Mouse (Mus musculus) mature B cell (primary cell): ENCODE data around the gene Ncoa6.
"Not testable (repeated sequence)": the region's sequence is repeated elsewhere in the genome, so short reads cannot be mapped to it uniquely, and the experiment has no call there.

ENCODE experiments used
- in situ Hi-C: fragments of 300-500 bp; cut with MboI; formaldehyde crosslinking; loops from 2 replicates; pipeline ENCODE4 v1.14.3; 2019

The Ncoa6 gene

DNA sequence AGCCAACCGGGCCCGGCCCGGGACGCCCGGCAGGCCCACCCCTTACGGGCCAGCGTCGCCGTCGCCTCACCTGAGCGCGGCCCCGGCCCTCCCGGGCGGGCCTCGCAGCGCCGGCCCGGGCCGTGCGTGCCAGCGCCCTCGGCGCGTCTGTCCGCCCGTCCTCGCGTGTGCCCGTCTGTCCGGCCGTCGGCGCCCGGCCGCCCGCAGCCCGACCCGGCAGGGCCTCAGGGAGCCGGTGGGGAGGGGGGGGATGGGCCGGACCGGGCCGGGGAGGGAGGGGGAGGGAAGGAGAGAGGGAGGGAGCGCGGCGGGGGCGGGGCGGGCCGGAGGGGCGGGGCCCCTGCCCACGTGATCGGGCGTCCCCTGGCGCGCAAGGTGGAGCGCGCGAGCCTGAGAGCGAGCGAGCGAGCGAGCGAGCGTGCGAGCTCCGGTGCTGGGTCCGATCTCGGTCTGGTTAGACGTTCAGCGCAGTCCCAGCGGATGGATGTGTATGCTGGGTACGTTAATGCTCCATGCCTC is at the start of gene Ncoa6:
Ncoa6 (minus strand) TSS at position 325 of the 519 bp plus-strand sequence.
- in situ Hi-C loops, result no loop called here

DNA sequence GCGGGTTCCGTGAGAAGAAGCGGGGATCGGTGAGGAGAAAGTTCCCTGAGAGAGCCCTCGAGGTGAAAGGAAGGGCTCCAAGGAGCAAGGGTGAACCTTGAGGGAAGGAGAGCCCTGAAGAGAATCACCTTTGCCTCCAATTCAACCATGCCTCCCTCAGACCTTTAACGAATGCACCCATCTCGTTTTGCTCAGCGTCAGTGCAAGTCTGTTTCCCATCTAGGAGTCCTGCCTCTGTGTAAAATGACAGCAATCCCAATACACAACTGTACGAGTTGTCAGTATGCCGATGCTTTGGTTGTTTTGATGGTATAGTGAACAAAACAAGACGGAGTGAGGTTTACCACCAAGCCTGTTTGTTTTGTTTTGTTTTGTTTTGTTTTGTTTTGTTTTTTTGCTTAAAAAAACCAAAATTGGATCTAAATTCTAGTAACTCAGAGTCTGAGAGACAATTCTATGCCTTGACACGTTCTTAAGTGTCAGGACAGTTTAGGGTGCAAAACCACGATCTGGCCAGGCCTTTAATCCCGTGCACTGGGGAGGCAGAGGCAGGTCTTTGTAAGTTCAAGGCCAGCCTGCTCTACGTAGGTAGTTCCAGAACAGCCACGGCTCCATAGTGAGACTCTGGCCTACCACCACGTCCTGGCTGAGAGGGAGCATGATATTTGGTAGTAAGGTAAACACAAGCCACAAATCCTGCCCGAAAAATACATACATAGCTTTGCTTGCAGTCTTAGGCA is 45.0 kb upstream of the Ncoa6 start:
- in situ Hi-C loops, result loop anchor here (10.0 to 25.0 kb wide), 3 partner anchors 56 to 244 kb away; partner anchors contain the start of genes Myh7b and Procr

DNA sequence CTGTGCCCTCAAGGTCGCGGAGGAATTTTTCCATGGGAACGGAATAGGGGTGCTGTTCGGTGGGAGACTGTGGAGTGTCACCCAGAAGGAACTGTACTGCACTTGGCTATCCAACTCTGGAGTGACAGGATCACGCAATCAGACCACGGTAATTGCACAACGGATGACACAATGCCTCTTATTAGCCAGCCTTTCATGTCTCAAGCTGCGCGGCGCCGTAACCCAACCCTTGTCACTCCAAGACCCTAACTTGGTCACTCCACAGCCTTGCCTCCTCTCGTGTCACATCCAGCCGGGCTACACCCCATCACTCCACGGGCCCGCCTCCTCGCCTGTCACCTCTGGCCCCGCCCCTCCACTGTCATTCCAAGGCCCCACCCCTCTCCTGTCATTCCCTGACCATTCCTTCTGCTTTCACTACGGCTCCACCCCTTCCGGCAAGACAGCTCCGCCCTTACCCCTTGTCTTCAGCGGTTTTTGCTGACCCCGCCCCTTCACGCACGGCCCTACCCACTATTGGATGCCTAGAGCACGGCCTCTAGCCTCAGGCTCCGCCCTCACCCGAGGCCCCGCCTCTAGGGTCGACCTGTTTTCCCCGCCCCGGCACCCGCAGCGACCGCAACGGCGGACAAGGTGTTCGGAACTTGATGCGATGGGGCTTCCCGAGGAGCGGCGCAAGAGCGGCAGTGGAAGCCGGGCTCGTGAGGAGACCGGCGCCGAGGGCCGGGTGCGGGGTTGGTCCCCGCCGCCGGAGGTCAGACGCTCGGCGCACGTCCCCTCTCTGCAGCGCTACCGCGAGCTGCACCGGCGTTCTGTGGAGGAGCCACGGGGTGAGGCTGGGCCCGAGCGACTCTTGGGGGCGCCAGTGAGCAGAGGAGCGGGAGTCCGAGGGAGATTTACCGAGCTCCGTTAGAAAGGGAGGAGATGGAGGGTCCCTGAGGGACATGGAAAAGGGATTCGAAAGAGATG is 44.0 kb upstream of the Ncoa6 start, which contains the start of the genes Acss2 and Ggt7:
Acss2 (plus strand) TSS at position 494 of the 969 bp plus-strand sequence.
Ggt7 (minus strand) TSS at position 783 of the 969 bp plus-strand sequence.
- in situ Hi-C loops, result loop anchor here (10.0 to 25.0 kb wide), 3 partner anchors 57 to 245 kb away; partner anchors contain the start of genes Myh7b and Procr

DNA sequence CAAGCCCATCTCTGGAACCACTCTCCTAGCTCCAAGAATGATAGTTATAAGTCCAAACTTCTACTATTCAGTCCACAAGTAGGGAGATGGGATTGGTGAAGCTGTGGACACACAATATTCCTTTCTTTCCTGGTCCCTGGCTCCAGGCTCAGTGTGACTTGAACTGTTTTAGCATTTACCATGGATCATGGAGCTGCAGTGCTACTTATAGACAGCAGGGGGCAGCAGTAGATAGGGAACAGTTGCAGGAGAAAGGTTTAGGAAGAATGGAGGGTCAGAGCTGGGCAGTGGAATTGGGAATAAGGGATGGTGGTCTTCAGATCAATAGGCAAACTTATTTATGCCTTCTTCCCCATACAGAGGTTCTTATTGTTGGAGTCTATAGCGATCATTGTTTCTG is 42.2 kb upstream of the Ncoa6 start:
- in situ Hi-C loops, result loop anchor here (10.0 to 25.0 kb wide), 3 partner anchors 59 to 246 kb away; partner anchors contain the start of genes Myh7b and Procr

DNA sequence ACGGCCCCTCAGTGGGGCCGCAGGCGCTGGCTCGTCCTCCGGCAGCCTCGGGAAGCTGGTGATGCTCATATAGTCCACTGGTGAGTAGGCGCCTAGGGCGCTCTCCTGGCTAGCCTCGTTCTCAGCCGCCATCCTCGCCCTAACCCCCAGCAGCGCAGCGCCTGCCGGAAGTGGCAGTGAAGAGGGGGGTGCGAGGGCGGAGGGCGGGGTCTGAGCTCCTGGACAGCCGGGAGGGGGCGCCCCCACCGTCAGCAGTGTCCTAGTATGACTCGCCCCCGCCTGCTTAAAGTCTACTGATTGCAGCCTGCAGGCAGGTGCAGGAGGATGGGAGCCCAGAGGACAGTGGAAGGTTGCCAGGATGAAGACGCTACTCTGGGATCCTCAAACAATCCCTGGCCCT is 41.0 kb upstream of the Ncoa6 start:
- in situ Hi-C loops, result loop anchor here (10.0 to 25.0 kb wide), 3 partner anchors 60 to 248 kb away; partner anchors contain the start of genes Myh7b and Procr

DNA sequence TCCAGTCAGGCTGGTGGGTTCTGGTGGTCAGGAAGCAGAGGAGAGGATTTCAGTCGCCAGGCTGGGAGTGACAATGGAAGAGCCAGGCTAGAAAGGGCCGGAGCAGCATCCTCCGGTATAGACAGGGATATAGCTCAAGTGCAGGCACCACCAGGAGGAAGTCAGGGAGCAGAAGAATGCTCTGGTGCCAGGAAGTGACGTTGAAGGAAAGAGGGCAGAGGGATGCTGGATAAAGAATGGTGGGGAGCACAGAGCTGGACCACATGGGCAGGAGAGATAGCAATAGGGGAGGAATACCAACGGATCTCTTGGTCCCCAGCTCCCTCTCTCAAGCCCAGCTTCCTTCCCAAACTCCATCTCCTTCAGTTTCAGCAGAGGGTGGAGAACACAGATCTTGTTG is 39.8 kb upstream of the Ncoa6 start:
- in situ Hi-C loops, result loop anchor here (10.0 to 25.0 kb wide), 3 partner anchors 61 to 249 kb away; partner anchors contain the start of genes Myh7b and Procr

DNA sequence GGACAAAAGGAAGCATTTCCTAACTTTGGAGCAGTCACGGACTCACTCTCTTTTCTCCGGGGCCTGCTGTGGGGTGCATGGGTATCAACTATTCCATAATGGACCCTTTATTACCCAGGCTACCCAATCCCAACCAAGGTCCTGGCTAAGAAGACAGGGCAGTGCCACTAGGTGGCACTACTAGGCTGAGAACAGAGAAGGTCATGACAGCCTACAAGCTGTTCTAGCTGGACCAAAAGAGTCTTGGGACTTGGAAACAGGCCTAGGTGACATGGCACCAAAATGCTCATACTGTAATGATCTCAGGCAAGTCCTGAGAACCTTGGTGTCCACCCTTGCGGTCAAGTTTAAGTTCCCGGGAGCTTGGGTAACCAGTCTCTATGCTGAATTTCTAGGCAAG is 38.8 kb upstream of the Ncoa6 start:
- in situ Hi-C loops, result loop anchor here (10.0 to 25.0 kb wide), 3 partner anchors 62 to 250 kb away; partner anchors contain the start of genes Myh7b and Procr

DNA sequence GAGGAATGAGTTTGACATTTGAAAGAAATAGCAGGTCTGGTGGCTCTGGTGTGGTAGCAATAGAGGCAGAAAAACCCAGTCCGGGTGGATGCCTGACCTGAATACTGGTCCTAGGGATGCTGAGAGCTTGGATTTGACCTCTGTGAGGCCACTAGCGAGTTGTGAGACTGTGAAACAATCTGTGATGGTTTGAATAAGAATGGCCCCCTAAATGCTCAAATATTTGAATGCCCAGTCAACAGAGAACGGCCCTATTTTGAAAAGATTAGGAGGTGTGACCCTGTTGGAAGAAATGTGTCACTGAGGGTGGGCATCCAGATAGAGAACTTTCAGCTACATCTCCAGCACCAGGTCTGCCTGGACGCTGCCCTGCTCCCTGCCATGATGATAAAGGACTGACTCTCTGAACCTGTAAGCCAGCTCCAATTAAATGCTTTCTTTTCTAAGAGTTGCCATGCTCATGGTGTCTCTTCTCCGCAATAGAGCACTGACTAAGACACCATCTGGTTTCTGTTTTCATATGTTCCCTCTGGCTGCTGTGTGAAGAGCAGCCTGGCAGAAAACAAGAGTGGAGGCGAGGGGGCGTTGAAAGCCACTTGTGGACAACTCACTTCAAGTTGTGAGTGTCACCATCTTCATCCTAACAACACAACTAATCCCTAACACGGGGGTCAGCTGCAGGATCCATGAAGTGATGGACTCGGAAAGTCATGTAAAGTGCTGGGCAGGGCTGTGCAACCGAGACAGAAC is 34.2 kb upstream of the Ncoa6 start:
- in situ Hi-C loops, result loop anchor here (25.0 kb wide), 1 partner anchor 254 kb away; the partner anchor contains the start of gene Procr

DNA sequence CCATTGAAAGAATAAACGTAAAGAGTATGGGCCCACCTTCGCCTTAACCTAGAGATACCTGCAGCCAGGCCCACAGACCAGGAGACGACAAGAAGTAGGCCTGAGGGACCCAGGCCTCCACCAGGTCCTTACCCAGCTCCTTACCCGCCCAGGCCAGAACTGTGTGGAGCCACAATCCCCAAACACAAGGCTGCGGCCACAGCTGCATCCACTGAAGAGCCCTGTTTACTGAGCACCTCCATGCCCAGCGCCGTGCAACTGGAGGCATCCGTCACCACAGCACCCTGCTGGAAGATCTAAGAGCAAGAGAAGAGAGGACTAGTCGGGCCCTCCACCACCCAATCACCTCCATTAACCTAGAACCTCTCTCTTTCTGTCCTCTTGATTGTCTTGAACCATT is 32.1 kb upstream of the Ncoa6 start:
- in situ Hi-C loops, result loop anchor here (25.0 kb wide), 1 partner anchor 256 kb away; the partner anchor contains the start of gene Procr

DNA sequence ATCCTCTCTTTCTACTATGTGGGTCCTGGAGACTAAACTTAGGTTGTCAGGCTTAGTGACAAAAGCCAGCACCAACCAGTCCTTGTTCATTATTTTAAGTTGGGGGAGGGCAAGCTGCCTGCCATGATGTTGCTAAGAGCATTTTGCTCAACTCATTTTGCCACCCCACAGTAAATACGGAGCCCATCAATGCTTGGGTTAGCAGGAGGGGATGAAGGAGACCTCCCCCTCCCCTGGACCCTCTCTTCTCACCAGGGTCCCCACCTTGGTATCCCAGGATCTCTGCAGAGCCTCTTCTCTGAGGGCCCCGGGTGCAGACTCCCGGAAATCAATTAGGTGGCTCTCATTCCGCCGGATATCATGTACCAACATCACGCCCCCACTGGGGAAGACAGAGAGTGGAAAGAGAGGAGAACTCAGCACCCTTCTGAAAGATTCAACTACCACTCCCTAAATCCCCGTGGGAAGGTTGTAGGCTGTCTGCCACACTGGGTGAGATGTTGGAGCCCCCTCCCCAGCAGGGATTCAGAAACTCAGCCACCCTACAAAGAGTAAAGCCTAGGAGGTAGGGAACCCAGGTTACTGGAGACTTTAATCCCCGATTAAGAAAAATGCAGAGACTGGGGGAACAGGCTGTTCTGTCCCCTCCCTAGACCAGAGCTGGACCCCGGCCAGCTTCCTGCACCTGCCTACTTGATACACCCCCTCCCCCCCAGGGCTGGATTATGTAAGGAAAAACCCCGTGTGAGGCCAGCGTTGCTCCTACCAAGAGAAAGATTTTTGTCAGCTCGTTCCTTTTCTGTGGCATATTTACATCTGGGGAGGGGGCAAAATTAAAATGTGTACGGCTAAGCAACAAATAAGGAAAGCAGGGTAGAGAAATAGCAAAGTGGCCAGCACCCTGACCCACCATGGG is 31.0 kb upstream of the Ncoa6 start:
- in situ Hi-C loops, result loop anchor here (25.0 kb wide), 1 partner anchor 258 kb away; the partner anchor contains the start of gene Procr

DNA sequence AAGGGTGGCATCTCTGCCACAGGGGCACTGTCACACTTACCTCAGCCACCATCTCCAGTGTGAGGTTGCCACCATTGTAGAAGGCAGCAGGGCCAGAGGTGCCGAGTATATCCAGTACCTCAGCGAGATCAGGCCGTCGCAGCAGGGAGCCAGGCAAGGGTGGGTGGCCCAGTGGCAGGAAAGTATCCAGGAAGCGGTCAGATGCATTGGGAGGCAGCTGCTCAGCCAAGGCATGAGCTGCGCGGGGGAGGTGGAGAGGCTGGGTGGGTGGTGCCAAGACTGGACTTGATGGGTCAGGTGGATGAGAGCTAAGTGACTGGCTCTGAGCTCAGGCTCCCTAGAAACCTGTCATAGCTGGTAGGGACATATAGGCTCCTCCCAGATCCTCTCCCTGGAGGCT is 28.9 kb upstream of the Ncoa6 start:
- in situ Hi-C loops, result loop anchor here (25.0 kb wide), 1 partner anchor 260 kb away; the partner anchor contains the start of gene Procr

DNA sequence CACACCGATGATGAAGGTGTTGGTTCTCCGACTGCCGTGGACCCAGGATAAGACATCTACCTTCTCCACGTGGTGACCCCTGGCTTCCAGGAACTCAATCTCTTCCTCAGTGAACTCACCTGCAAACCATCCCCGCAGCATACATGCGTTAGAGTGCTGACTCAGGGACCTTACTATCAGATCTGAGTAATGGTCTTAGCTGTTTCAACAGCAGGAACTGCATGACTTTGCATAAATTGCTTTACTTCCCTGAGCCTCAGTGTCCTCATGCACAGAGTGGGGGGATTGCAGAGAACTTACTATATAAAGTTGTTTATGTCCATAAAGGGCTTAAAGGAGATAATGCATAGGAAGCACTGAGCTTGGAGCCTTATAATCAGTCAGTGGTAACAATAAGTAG is 17.3 kb upstream of the Ncoa6 start:
- in situ Hi-C loops, result no loop called here

DNA sequence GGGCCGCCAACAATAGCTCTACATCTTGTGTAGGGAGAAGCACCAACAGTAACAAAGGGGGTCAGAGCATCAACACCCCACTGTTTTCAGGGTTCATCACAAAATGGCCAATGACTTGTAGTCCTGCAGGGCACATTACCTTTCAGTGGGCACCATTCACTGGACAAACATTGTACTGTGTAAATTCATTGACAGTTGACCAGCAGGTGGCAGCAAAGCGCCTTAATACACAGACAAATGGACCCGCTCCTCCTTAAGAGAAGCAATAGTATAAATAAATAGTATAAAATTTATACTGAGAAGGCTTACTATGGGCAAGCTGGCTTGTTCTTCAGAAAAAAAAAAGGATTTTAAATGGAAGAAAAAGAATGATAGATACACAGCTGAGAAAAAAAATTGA is 8.3 kb upstream of the Ncoa6 start:
- in situ Hi-C loops, result no loop called here

DNA sequence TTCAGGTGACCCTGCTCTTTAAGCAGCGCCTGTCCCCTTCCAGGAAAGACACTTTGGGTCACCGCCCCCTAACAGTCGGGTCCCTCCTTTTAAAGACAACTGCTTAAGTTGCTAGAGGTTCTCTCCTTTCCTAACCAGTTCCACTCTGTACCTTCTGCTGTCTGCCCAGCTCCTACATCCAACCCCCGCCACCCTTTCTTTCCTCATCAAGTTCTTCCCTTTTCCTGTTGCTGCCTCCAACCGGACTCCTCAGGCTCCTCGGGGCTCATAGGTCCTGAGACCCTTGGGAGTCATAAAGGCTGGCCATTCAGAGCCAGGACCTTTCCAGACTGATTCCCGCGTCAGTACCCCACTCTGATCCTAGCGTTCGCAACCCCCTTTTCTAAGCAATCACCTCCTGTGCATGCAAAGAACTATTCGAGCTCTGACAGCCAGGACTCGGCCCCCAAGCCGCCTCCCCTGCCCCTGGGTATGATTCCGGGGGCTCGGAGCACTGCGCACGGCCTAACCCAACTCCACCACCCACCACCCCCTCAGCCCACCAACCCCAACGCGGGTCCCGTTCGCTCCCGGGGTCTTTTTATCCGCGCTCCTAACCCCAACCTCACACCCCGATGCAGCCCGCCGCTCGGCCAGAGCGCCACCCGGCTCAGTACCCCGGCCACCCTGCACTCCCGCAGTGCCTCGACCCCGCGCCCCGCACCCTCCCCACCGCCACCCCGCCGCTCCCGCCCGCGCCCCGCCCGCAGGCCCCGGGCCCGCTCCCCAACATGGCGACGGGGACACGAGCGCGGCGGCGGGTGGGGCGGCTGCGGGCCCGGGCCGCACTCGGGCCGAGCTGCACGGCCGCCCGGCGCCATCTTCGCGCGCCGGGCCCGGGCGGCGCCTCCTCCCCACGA is 774 bp downstream of the Ncoa6 start:
- in situ Hi-C loops, result no loop called here

DNA sequence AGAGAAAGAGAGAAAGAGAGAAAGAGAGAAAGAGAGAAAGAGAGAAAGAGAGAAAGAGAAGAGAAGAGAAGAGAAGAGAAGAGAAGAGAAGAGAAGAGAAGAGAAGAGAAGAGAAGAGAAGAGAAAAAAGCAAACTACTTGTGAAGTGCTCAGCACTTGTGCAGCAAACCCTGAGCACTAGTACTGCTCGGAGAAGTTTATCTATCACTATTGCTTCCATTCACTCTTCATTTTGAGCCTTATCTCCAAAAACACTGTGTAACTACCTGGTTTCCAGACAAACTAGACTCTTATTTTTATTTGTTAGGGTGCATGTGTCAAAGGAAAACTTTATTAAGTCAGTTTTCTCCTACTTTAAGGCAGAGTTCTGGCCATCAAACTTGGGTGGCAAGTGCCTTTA is 6.8 kb downstream of the Ncoa6 start:
- in situ Hi-C loops, result no loop called here

DNA sequence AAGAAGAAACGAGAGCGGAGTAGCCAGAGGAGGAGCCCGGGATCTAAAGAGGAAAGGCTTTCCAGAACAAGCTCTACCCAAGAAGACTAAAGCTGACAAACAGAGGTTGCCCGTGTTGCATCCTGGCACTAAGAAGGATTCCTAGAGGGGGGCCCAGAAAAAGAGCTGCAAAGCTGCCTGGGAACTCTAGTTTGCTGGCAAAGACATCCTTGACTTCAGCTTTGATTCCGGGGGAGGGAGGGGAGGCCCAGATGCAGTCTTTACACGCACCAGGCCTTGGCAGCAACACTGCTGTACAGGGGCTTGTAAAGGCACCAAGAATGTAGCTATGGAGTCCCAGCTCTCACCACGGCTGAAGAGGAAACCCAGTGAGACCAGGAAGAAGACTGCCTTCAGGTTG is 20.1 kb downstream of the Ncoa6 start:
- in situ Hi-C loops, result no loop called here

DNA sequence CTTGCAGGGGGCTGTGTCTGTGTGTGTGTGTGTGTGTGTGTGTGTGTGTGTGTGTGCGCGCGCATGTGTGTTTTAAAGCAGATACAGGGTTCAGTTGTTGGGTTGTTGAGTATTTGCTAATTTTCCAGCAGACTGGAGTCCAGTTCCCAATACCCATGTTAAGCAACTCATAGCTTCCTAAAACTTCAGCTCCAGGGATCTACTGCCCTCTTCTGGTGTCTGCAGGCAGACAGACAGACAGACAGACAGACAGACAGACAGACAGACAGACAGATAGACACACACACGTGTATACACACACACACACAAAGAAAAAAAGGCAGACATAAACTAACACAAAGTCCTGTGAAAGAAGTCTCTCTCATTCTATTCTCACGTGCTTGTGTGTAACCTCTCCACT is 22.4 kb downstream of the Ncoa6 start:
- in situ Hi-C loops, result no loop called here

DNA sequence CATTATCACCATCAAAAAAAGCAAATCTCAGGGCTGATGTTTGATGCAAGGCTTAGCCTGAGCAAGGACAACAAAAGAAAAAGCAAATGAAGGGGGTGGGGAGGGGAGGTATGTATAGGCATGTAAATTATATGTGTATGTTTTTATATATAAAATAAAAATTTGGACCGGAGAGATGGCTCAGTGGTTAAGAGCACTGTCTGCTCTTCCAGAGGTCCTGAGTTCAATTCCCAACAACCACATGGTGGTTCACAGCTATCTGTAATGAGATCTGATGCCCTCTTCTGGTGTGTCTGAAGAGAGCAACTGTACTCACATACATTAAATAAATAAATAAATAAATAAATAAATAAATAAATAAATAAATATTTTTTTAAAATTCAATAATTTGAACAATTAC is 25.8 kb downstream of the Ncoa6 start:
- in situ Hi-C loops, result not testable (repeated sequence)

DNA sequence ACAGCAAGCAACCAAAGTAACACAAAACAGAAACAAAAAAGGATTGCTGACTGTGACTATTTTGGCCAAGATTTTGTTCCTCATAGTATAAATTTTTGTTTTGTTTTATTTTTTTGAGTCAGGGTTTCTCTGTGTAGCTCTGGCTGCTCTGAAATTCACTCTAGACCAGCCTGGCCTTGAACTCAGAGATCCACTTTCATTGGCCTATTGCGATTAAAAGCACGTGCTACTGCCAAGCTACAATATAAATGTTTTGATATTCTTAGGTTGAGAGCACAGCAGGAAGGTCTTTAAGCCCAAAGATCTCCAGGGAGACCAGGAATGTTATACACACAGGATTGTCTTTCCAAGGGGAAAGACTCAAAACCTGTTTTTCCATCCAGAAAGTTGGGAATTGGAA is 30.2 kb downstream of the Ncoa6 start:
- in situ Hi-C loops, result no loop called here
